Mouse (Mus musculus): ENCODE results near the gene Cdk11b. TPM values are rescaled to one million over a fixed set of nuclear protein-coding genes. Genes with fewer than 3 reads are reported as not detected.
A peak's percentile ranks its signal among the peaks of the same experiment; 100 is the strongest.
"Not testable (repeated sequence)": the region's sequence is repeated elsewhere in the genome, so short reads cannot be mapped to it uniquely, and the experiment has no call there.

Gene Cdk11b
- total RNA-seq, 2 experiments from 2014 or later, result 45.3 to 47.0 TPM

DNA sequence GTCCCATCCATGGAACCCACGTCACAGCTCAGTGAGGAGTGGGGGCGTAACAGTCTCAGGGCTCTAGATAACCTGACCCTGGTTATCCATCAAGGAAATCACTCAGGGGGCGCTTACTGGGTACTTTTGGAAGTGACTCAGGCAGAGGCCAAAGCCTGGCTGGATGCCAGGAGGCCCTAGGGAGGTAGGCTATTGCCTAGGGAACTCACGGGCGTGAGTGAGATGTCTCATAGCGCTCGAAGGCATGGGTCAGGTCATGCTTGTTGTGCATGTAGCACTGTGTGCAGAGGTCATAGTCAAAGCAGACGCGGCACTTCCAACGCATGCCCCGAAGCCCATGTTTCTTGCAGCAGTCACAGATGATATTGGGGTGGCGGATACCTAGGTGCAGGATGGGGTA, 36.0 kb downstream of the Cdk11b start:
- DNase-seq (ENCODE audit: low spot score in 2 of 2), result no peak

DNA sequence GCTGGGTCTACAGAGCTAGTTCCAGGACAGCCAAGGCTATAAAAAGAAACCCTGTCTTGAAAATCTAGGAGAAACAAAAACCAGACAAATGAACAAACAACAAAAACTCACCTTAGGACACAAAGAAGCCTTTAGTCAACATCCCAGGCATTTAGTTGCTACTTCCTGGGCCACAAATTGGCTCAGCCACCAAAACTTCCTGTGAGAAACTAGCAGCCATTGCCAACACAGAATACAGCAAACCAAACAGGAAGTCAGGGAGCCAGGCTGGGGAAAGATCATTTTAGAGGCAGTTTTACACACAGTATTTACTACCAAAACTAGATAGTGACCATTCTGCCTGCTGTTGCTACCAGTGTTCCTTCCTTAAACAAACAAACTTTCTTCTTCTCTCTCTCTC, 42.2 kb downstream of the Cdk11b start:
- no peak for DNase-seq (ENCODE audit: low spot score in 2 of 2)

DNA sequence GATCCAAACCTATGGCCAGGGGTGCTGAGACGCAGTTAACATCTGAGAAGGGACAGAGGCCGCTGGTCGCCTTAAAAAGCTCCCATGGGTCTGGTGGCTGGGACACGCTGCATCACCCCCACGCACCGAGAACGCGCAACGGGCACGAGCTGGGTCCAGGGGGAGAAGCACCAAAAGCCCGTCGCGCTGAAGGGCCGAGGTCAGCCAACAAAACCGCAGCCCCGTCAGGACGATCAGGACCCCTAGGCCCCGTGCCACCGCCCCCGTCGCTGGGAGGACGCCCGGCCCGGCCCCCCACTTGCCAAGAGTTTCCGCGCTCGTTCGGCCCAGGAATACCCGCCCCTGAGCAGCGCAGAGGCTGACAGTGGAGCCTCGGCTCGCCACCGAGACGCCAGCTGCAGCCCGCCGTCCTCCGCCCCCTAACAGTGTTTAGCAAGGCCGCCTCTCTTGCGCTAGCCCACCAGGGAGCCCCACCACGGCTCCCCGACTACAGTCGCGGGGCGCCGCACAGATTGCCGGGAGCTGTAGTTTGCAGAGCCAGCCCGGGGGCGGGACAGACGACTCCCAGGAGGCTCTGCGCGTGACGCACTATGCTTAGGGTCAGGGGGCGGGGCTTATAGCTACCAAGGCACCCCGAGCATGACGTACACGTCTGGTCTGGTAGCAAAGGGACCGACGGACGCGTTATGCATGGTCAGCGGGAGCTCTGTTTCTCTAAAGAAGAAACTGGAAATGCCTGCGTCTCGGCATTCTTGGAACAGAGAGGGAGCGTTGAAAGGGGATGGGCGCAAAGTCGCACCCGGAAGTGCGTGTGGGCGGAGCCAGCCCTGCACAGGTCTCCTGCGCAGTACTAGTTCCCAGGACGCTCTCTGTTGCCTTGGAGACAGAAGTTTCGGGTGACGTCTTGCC, 44.3 kb downstream of the Cdk11b start, which contains the start of gene Mib2:
TSS of gene Mib2 (minus strand) at position 510 of the 909 bp plus-strand sequence.
- peak; percentile 97 to 99 for DNase-seq (ENCODE audit: low spot score in 2 of 2)

DNA sequence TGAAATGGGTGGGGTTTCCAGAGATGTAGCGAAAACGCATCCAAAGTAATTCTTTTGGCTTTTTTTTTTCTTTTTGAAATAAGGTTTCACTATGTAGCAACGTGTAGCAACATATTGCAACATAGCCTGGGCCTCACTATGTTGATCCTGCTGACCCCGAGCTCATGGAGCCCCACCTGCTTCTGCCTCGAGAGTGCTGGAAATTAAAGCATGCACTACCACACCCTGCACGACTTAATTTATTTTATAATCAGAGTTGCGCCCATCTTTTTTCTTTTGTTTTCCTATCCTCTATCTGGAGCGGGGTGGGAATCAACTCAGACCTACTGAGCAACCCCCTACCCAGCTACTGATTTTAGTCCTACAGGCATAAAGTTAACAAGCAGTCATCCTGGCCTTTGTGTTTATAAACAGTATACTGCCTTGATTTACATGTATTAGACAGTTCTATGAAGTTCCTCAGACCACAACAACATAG, 45.0 kb downstream of the Cdk11b start:
- no peak for DNase-seq (ENCODE audit: low spot score in 2 of 2)

DNA sequence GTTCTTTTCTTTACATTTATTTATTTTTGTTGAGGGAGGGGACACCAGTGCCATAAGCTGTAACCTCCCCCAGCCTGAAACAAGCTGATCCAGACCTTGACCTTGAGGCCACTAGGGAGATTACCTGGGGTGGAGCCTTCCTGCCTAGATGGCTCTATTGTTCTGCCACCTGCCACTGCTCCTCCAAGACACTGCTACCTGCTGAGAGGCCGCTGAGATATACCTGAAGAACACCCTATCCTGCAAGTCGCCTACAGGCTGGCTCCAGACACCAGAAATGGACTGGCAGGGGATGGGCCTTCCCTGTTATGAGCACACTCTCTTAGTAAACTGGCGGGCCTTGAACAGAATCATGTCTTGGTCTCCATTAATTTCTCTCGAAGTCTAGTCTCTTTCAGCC, 45.6 kb downstream of the Cdk11b start:
- not testable (repeated sequence) for DNase-seq (ENCODE audit: low spot score in 2 of 2)

DNA sequence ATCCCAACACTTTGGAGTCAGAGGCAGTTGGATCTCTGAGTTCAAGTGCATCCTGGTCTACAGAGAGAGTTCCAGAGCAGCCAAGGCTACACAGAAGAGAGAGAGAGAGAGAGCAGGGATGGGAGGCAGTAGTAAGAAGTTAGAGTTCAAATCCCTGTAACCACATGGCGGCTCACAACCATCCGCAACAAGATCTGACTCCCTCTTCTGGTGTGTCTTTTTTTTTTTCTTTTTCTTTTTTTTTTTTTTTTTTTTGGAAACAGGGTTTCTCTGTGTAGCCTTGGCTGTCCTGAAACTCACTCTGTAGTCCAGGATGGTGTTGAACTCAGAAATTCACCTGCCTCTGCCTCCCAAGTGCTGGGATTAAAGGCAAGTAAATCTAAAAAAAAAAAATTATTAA, 47.4 kb downstream of the Cdk11b start:
- no peak for DNase-seq (ENCODE audit: low spot score in 2 of 2)

DNA sequence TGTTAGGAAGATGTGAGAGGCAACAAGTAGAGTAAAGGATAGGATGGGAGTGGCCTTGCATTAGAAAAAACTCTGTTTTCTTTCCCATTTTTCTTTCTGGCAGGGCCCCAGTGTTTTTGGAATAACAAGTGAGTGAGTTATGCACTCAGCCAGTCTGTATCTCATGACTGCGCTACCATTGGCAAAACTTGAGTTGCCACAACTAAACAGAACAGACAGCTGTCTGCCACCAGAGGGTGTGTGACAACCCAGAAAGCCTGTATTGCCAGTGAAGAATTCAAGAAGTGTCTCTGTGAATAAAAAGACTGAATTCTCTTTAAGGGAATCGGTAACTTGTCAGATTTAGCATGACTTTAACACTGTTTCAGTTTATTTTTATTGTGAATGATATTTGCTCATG, 51.3 kb downstream of the Cdk11b start:
- peak in 1 of 2 experiments; percentile 77 for DNase-seq (ENCODE audit: low spot score in 2 of 2)

DNA sequence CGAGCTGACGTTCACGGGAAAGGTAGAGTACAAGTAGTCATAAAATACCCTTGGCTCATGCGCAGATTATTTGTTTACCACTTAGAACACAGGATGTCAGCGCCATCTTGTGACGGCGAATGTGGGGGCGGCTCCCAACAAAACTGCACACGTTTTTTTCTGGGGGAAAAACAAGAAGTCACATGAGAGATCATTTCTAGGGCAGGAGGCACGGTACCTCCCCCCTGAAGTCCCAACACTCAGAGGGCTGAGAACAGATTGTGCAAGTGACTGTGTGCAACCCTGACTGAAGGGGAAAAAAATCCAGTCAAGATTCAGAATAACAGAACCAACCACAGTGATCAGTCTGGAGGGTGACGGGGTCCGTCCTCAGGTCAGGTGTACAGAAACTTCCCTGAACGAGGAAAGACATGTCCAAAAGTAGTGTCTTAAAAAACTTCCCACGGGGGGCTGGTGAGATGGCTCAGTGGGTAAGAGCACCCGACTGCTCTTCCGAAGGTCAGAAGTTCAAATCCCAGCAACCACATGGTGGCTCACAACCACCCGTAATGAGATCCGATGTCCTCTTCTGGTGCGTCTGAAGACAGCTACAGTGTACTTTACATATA, 59.1 kb downstream of the Cdk11b start:
- DNase-seq (ENCODE audit: low spot score in 2 of 2), result not testable (repeated sequence)

DNA sequence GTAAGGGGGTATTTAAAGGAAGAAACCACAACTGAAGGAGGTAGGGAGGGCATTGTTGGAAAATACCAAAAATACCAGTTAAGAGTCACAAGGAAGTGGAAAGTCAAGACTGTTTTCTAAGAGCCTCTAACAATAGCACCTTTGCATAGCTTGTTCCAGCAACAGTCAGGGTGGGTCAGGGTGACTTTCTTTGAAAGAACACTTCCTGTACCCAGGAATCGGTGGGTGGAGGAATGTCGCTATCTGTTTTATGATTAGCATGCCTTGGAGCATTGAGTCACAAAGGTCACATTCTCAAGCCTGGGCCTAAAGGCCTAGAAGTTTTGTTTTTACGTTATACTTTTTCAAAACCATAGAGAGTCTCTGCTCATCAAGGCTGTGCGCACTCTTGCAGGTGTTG, 63.1 kb downstream of the Cdk11b start:
- DNase-seq (ENCODE audit: low spot score in 2 of 2), result not testable (repeated sequence)

DNA sequence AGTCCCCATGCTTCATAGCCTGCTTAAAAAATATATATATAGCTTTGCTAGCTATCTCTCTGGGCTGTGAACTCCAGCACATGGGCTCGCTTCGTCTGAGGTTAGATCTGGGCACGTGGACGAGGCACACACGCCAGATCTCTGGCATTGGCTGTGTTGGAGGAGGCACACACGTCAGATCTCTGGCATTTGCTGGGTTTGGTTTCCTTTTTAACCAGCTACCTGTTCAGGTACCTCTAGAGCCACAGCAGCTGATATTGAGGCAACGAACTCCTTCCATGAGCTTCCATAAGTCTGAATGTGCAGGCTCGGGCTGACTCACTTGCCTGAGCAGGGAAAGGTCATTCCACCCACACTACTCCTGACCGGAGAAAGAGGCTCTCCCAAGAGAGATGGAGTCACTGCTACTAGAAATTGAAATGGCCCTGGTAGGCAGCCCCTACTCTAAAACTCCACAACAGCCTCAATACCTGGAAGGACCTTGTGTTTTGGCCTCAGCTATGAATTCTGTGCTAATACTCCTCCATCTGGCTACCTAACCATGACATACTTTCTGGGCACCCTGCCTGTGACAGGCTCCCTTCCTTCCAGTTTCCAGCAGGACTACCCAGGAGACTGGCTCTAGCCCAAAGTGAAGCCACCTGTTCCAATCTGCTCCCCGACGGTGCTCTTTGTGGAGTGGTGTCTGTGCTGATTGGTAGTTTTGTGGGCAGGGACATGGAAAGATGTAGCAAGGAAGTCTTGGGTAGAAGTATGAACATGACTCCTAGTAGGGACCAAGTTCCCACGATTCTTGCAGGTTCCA, 66.1 kb downstream of the Cdk11b start:
- peak; percentile 67 to 74 for DNase-seq (ENCODE audit: low spot score in 2 of 2)

DNA sequence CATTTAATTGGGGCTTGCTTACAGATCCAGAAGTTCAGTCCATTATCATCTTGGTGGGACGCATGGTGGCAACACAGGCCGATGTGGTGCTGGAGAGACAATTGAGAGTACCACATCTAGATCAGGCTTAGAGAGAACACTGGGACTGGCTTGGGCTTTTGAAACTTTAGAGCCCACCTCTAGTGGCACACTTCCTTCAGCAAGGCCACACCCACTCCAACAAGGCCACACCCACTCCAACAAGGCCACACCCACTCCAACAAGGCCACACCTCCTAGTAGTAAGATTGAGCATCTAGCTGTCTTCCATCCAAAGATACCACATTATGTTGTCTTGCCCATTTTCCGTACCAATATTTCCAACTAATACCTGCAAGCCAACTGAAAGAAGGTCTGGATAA, 67.8 kb downstream of the Cdk11b start:
- DNase-seq (ENCODE audit: low spot score in 2 of 2), result no peak

DNA sequence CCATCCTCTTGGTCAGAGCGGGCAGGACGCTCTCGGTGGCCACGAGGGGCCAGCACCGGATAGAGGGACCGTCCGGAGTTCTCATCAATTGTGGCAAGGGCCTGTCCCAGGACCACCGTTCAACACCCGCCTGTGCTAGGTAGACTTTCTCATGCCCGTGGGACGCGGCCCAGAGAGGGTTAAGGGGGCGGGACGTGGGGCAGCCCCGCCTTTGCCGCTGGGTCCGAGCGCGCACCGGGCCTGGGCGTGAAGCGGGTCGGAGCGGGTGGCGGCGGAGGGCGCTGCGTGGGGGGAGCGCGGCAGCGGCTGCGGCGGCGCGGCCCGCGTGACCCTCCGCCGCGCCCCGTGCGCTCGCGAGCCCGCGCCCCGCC, 69.4 kb downstream of the Cdk11b start, which contains the start of gene Fndc10:
TSS of gene Fndc10 (plus strand) at position 232 of the 371 bp plus-strand sequence.
- DNase-seq (ENCODE audit: low spot score in 2 of 2), result peak; percentile 72 to 73

DNA sequence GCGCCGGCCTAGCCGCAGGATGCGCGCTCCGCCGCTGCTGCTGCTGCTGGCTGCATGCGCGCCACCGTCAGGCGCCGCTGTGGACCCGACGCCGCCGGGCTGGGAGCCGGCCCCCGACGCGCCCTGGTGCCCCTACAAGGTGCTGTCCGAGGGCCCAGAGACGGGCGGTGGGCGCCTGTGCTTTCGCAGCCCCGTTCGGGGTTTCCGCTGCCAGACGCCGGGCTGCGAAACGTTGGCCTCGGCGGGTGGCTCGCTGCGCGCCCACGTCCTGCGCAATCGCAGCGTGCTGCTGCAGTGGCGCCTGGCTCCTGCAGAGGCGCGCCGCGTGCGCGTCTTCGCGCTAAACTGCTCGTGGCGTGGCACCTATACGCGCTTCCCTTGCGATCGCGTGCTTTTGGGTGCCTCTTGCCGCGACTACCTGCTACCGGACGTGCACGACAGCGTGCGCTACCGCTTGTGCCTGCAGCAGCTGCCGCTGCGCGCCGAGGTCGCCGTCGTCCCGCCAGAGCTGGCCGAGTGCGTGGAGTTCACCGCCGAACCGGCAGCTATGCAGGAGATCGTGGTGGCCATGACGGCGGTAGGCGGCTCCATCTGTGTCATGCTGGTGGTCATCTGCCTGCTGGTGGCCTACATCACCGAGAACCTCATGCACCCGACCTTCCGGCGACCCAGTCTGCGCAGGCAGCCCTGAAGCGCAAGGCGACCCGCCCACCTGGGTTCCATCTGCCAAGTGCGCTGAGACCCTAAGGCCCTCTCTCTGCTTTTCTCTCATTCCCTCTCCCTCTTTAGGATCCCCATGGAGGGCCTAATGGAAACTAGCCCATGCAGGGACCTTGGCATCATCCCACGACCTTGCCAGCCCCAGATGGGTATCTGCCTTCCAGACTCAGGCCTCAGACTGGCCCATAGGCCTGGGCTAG, 70.1 kb downstream of the Cdk11b start:
- DNase-seq (ENCODE audit: low spot score in 2 of 2), result peak; percentile 81 to 83

DNA sequence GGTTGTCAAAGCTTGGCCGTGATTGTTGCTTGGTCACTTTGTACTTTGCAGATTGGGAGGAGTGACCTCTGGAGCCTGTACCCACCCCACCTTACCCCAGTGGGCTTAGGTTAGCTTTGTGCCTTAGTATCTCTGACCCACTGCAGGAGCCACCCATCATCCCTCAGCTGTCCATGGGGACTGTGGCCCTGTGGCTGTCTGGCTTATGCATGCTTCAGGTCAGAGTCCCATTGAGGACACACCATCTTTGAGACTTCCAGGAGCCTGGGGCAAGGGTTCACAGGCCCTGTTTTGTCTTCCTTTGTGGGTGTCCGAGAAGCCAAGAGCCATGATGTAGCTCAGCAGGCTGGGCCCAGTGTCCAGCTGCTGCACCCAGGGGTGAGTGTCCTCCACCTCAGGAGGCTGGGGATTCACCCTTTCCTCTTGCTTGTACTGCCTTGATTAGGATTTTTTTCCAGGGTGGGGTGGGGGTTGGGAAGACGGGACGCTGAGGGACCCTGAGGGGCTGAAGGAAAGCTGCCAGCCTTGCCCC, 70.9 kb downstream of the Cdk11b start:
- DNase-seq (ENCODE audit: low spot score in 2 of 2), result no peak

DNA sequence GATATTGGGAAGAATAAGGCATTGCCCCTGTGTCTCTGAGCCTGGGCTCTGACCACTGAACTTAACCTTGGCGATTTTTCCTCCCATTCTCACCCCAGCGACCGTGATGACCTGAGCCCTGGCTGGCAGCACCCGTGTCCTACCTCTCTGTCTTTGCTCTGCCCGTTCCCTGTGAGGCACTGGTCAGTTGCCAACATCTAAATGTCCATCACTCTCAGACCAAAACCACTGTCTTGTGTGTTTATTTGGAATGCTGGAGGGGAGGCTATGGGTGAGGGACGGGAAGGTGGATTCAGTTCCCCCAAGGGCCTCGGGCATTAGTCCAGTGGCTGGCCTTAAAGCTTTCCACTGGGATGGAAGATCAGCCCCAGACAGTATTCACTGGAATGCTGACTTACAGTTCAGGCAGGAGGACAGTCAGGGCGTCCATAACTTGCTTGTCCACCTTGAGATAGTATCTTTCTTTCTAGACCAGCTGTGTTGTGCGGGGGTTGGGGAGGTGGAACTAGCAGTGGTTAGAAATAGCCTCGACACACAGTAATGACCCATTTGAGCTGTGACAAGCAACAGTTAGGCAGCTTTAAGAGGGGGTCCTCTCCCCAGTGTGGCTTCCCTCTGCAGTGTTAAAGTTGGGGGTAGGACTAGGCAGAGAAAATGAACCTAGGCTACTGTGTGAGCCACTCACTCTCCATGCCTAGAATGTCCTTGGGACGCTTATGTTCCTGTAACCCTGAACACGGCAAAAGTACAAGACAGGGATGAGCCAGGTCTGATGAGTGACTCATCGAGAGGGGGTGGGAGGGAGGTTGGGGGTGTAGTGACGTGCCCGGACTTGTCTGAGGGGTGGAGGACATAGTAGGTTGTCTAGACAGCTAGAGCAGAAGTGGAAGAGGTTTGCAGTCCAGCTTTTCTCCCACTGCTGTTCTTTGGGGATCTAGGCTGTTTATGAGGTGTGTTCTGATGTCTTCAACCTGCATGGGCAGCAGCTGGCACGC, 71.9 kb downstream of the Cdk11b start:
- no peak for DNase-seq (ENCODE audit: low spot score in 2 of 2)
